Mouse (Mus musculus) limb, embryonic 10.5 days (tissue): ENCODE measurements around the gene Ntm. TPM values are rescaled to one million over a fixed set of nuclear protein-coding genes. Genes with fewer than 3 reads are reported as not detected.
A peak's percentile ranks its signal among the peaks of the same experiment; 100 is the strongest.

ENCODE experiments used
- DNase-seq: peaks from one replicate; pipeline ENCODE4 v3.0.0-alpha.2; 2017; ENCODE audit warnings: low spot score
- H3K27ac ChIP-seq: fragments of 300-500 bp; sonication (generic); 2 replicates; pipeline ENCODE4 v1.5.1; 2016; ENCODE audit warnings: mild to moderate bottlenecking
- H3K27me3 ChIP-seq: fragments of 300-500 bp; sonication (generic); 2 replicates; pipeline ENCODE4 v1.6.1; 2016; ENCODE audit warnings: low read depth, mild to moderate bottlenecking; ENCODE audit not compliant: poor library complexity, severe bottlenecking
- H3K36me3 ChIP-seq: fragments of 300-500 bp; sonication (generic); 2 replicates; pipeline ENCODE4 v1.6.1; 2016; ENCODE audit warnings: mild to moderate bottlenecking, moderate library complexity
- H3K4me1 ChIP-seq: fragments of 300-500 bp; sonication (generic); 2 replicates; pipeline ENCODE4 v1.6.1; 2016
- H3K4me3 ChIP-seq: fragments of 300-500 bp; sonication (generic); 2 replicates; pipeline ENCODE4 v1.5.1; 2016; ENCODE audit warnings: mild to moderate bottlenecking, moderate library complexity
- H3K9me3 ChIP-seq: fragments of 300-500 bp; sonication (generic); replicated peaks from 2 replicates; pipeline ENCODE4 v1.6.1; 2016; ENCODE audit warnings: mild to moderate bottlenecking
- WGBS: fragments of 180-500 bp; shearing (Covaris S2); methylation state at CpG from one replicate; pipeline ENCODE4 v1.1.7; 2016; 5-methylcytosine and 5-hydroxymethylcytosine counted together
- polyA plus RNA-seq: library from polyadenylated mRNA; unstranded; fragments of >200 nt; fragmentation: Nextera tagmentation; extraction: Ambion mirVana; gene quantifications from 2 replicates; pipeline ENCODE4 v1.2.1, GENCODE M21; 2016

Gene Ntm
- polyA plus RNA-seq, 1 experiment from 2014 or later: 12.7 TPM

- WGBS: 87% methylated on average over 3 of the region's 3 CpGs
- H3K27me3 ChIP-seq: peaks cover 4% of the 10 kb centered on the region; the same call in 1 of the 2 replicates
- no peak for DNase-seq
- H3K27ac ChIP-seq: no peak overlapping the region
- H3K9me3 ChIP-seq: no peaks in the 10 kb centered on the region
- no peak overlapping the region for H3K4me3 ChIP-seq
- no peaks in the 10 kb centered on the region for H3K4me1 ChIP-seq
- H3K36me3 ChIP-seq: no peaks in the 10 kb centered on the region
Measured at GRCm38 (mm10) chr9:29759940-29760339, 203.0 kb downstream of the Ntm start.

- Histone ChIP-seq H3K36me3 (no peaks in the 10 kb centered on the region), H3K9me3 (no peaks in the 10 kb centered on the region), H3K27me3 (peaks cover 4% of the 10 kb centered on the region; the same call in 1 of the 2 replicates), H3K4me1 (no peaks in the 10 kb centered on the region), H3K27ac (no peak overlapping the region), H3K4me3 (no peak overlapping the region)
- WGBS: 86% methylated on average over 2 of the region's 2 CpGs
- DNase-seq: no peak
Measured at GRCm38 (mm10) chr9:29759060-29759459, 203.9 kb downstream of the Ntm start.

DNA sequence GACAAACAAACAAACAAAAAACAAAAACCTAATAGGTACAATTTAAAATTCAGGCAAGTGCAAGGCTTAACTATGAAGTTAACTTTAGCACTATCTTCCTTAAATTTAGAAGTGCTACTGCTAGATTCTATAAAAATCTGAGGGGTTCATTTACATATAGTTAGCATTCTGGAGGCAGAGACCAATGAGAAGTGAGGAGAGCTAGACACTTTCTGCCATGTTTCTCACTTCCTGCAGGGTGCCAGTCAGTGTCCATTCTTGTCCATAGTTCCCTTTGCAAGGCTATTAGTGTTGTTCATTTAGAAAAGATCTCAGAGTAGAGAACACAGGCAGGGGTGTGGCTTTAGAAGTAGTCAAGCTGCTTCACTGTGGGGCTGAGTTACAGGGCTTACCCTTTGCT is 208.6 kb downstream of the Ntm start:
- Histone ChIP-seq H3K27me3 (peaks cover 11% of the 10 kb centered on the region; the same call in 1 of the 2 replicates), H3K27ac (no peak overlapping the region), H3K9me3 (no peaks in the 10 kb centered on the region), H3K4me3 (no peak overlapping the region), H3K4me1 (peaks cover 18% of the 10 kb centered on the region), H3K36me3 (no peaks in the 10 kb centered on the region)
- DNase-seq: no peak

GRCm38 (mm10) chr9:29751396-29751795 is 211.5 kb downstream of the Ntm start:
- Histone ChIP-seq H3K36me3 (no peaks in the 10 kb centered on the region), H3K4me1 (peaks cover 18% of the 10 kb centered on the region), H3K27ac (no peak overlapping the region), H3K4me3 (no peak overlapping the region), H3K9me3 (no peaks in the 10 kb centered on the region), H3K27me3 (peaks cover 11% of the 10 kb centered on the region; the same call in 1 of the 2 replicates)
- no peak for DNase-seq
- 56% methylated on average over 1 of the region's 1 CpGs for WGBS

- DNase-seq: no peak
- Histone ChIP-seq H3K27ac (no peak overlapping the region), H3K4me1 (peaks cover 18% of the 10 kb centered on the region), H3K27me3 (peaks cover 11% of the 10 kb centered on the region; the same call in 1 of the 2 replicates), H3K36me3 (no peaks in the 10 kb centered on the region), H3K9me3 (no peaks in the 10 kb centered on the region), H3K4me3 (peak overlapping the region; percentile 33)
- 31% methylated on average over 15 of the region's 15 CpGs for WGBS
Measured at GRCm38 (mm10) chr9:29750371-29751014, 212.4 kb downstream of the Ntm start.

- no peak for DNase-seq
- H3K27me3 ChIP-seq: peaks cover 11% of the 10 kb centered on the region; the same call in 1 of the 2 replicates
Measured at GRCm38 (mm10) chr9:29748070-29748469, 214.9 kb downstream of the Ntm start.

GRCm38 (mm10) chr9:29738835-29739526 is 224.0 kb downstream of the Ntm start:
- H3K27me3 ChIP-seq: no peaks in the 10 kb centered on the region
- no peak for DNase-seq
- H3K36me3 ChIP-seq: no peaks in the 10 kb centered on the region
- 79% methylated on average over 9 of the region's 9 CpGs for WGBS
- H3K27ac ChIP-seq: no peak overlapping the region
- H3K9me3 ChIP-seq: no peaks in the 10 kb centered on the region
- H3K4me3 ChIP-seq: no peak overlapping the region
- peaks cover 8% of the 10 kb centered on the region for H3K4me1 ChIP-seq

More at GRCm38 (mm10) chr9:29748070-29748469, 214.9 kb downstream of the Ntm start:
- 77% methylated on average over 4 of the region's 4 CpGs for WGBS
- Histone ChIP-seq H3K4me1 (peaks cover 18% of the 10 kb centered on the region), H3K9me3 (no peaks in the 10 kb centered on the region), H3K4me3 (no peak overlapping the region), H3K36me3 (no peaks in the 10 kb centered on the region), H3K27ac (no peak overlapping the region)

- H3K27ac ChIP-seq: no peak overlapping the region
- DNase-seq: no peak
- H3K9me3 ChIP-seq: no peaks in the 10 kb centered on the region
- 35% methylated on average over 3 of the region's 3 CpGs for WGBS
- no peak overlapping the region for H3K4me3 ChIP-seq
- H3K4me1 ChIP-seq: peaks cover 15% of the 10 kb centered on the region
- no peaks in the 10 kb centered on the region for H3K27me3 ChIP-seq
- H3K36me3 ChIP-seq: no peaks in the 10 kb centered on the region
Measured at GRCm38 (mm10) chr9:29736031-29736430, 226.9 kb downstream of the Ntm start.

DNA sequence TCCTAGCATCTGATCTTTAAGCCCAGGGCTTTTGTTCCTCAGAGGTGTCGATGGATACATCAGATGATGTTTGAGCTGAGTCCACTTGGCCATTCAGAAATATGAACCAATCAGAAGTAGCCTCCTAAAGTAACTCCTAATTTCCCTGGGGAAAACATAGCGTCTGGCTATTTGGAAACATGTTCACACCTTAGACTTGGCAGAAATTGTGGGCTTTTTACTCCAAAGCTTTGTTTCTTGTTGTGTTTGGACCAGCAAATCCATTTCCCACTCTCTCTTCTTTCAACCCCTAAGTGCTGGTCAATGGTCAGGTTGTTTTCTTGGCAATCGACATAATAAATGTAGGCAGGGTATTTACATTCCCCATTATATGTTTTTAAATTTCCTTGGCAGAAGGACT is 230.0 kb downstream of the Ntm start:
- WGBS: 81% methylated on average over 3 of the region's 3 CpGs
- Histone ChIP-seq H3K27me3 (no peaks in the 10 kb centered on the region), H3K36me3 (no peaks in the 10 kb centered on the region), H3K4me1 (peaks cover 15% of the 10 kb centered on the region), H3K27ac (no peak overlapping the region), H3K9me3 (no peaks in the 10 kb centered on the region), H3K4me3 (no peak overlapping the region)
- DNase-seq: no peak

DNA sequence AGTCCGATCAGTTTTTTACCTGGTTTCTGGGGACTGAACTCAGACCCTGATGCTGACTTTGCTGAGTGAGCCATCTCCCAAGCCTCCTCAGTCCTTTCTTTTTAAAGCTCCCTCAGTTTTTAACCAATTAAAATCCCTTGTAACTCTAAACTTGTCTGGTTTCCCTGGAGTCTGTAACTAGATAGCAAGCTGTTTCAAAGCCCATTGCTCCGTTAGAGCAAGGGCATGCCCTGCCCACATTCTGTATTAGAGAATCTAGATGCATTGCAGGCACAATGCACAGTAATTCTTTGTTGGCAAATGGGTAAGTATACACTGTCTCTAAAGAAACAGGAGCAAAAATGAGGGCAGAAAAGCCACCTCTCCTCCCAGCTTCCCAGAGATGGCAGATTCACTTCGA is 231.3 kb downstream of the Ntm start:
- H3K4me1 ChIP-seq: peaks cover 15% of the 10 kb centered on the region
- DNase-seq: no peak
- no peaks in the 10 kb centered on the region for H3K9me3 ChIP-seq
- WGBS: 56% methylated on average over 3 of the region's 3 CpGs
- H3K27ac ChIP-seq: no peak overlapping the region
- no peaks in the 10 kb centered on the region for H3K27me3 ChIP-seq
- no peaks in the 10 kb centered on the region for H3K36me3 ChIP-seq
- H3K4me3 ChIP-seq: no peak overlapping the region

DNA sequence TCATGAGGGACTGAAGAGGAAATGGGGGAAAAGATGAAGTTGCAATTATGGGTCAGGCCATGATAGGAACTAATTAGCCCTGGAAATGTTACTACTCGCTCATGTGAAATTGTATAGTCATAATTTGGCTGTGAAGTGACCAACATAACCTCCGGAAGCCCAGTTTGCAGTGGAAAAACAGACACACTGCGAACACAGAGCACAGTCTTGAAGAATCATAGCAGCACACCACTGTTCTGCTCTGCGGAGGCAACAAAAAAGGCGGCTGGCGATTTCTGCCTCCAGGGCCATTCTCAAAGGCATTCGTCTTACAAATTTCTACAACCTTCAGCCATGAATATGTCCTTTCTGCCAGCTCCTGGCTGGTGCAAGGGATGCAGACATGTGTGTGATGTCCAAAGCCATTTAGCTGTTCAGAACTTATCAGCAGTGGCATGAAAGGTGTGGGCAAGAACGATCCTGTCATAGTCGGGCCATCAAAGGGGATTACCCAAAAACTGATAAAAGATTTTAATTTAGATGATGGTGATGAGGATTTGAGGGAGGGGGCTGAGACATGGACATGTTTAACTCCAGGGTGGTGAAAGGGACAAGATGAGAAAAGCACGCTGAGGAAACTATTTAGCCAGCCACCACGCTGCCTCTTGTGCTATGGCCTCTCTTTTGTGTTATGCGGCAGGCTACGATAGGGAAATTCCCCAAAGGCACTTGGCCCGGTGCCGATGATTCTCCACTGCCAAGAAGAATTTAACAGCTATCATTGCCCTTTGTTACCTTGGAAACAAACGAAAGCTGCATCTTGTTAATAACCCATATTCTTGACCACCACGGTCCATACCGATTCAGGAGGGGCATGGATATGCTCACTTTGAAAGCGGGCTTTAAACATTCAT is 235.2 kb downstream of the Ntm start:
- Histone ChIP-seq H3K27ac (no peak overlapping the region), H3K27me3 (no peaks in the 10 kb centered on the region), H3K4me3 (no peak overlapping the region), H3K4me1 (peaks cover 7% of the 10 kb centered on the region), H3K9me3 (no peaks in the 10 kb centered on the region), H3K36me3 (no peaks in the 10 kb centered on the region)
- 88% methylated on average over 19 of the region's 19 CpGs for WGBS
- DNase-seq: no peak

GRCm38 (mm10) chr9:29721461-29721860 is 241.5 kb downstream of the Ntm start:
- Histone ChIP-seq H3K4me3 (no peak overlapping the region), H3K36me3 (no peaks in the 10 kb centered on the region), H3K9me3 (no peaks in the 10 kb centered on the region), H3K4me1 (no peaks in the 10 kb centered on the region), H3K27ac (no peak overlapping the region), H3K27me3 (no peaks in the 10 kb centered on the region)
- no peak for DNase-seq
- WGBS: 63% methylated on average over 1 of the region's 1 CpGs

- H3K27me3 ChIP-seq: no peaks in the 10 kb centered on the region
- H3K36me3 ChIP-seq: no peaks in the 10 kb centered on the region
- 68% methylated on average over 2 of the region's 2 CpGs for WGBS
Measured at GRCm38 (mm10) chr9:29716795-29717194, 246.1 kb downstream of the Ntm start.

More at GRCm38 (mm10) chr9:29716795-29717194, 246.1 kb downstream of the Ntm start:
- no peak overlapping the region for H3K27ac ChIP-seq
- no peaks in the 10 kb centered on the region for H3K9me3 ChIP-seq
- no peak overlapping the region for H3K4me3 ChIP-seq
- no peaks in the 10 kb centered on the region for H3K4me1 ChIP-seq
- DNase-seq: no peak
